Mouse (Mus musculus): Measurements from ENCODE around the gene Pomgnt1. TPM values are rescaled to one million over a fixed set of nuclear protein-coding genes. Genes with fewer than 3 reads are reported as not detected.

The Pomgnt1 gene
- polyA plus RNA-seq, 1 experiment from 2014 or later = 67.7 TPM

DNA sequence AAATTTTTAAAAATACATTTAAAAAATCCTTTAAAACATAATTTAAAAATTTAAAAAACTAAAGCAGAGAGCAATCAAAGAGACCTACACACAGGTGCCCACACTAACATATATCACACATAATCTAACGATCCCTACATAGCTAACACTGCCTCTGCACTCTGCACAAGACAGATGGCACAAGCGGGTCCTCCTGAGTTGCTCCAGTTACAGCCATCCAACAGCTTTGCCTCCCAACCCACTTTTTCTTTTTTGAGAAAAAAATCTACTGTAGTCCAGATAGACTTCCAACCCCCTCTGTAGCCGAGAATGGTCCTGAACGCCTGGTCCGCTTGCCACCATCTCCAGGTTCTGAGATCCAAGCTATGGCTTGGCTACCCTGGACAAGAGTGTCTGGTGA is 18.4 kb upstream of the Pomgnt1 start:
- WGBS = 96% methylated on average over 5 of the region's 5 CpGs
- Histone ChIP-seq H3K9me3 (replicated peaks) (no peaks in the 10 kb centered on the region), H3K4me1 (no peaks in the 10 kb centered on the region), H3K4me3 (no peak overlapping the region), H3K36me3 (peaks cover 95% of the 10 kb centered on the region), H3K27ac (no peak overlapping the region), H3K27me3 (ENCODE audit: low read depth, poor library complexity, severe bottlenecking) (no peaks in the 10 kb centered on the region)
- no peak for DNase-seq (ENCODE audit: low spot score)

DNA sequence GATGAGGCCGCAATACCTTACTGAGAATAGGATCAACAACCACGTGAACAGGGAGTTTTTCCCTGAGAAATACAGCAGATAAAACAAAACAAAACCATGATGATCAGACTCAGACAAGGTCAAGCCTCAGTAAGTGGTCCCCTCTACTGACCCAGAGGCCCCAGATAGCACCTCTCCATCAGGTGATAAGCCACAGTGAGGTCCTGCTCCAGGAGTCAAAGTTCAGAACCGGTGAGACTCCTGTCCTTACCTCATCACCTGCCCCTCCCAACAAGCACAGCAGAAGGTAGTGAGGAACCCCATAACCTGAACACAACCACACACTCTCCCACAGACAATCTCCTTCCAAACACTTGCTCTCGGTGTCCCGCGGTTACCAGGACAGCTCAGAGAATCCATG is 12.9 kb upstream of the Pomgnt1 start:
- Histone ChIP-seq H3K4me1 (no peaks in the 10 kb centered on the region), H3K9me3 (replicated peaks) (no peaks in the 10 kb centered on the region), H3K27me3 (ENCODE audit: low read depth, poor library complexity, severe bottlenecking) (no peaks in the 10 kb centered on the region), H3K4me3 (no peak overlapping the region), H3K27ac (no peak overlapping the region), H3K36me3 (peaks cover 94% of the 10 kb centered on the region)
- no peak for DNase-seq (ENCODE audit: low spot score)
- WGBS = 92% methylated on average over 6 of the region's 6 CpGs

DNA sequence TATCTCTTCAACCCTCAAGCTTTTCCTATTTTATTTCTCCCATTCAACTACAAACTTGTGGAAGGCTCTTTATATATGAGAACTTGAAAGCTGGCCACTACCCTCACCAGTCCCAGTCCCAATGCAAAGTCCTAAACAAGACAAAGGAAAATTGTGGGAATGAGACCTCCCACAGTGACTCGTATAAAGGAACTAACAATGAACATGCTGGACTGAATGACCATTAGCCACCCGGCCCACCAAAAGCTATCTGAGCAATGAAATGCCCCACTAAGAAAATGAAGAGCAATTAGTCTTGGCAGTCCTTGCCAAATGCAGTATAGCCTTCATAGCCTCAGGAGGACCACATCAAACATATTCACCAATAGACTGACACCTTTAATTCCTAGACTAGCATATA is 12.2 kb upstream of the Pomgnt1 start:
- H3K4me3 ChIP-seq = no peak overlapping the region
- no peaks in the 10 kb centered on the region for H3K4me1 ChIP-seq
- no peaks in the 10 kb centered on the region for H3K27me3 ChIP-seq (ENCODE audit: low read depth, poor library complexity, severe bottlenecking)
- H3K36me3 ChIP-seq = peaks cover 96% of the 10 kb centered on the region
- WGBS = 86% methylated on average over 2 of the region's 2 CpGs
- no peak for DNase-seq (ENCODE audit: low spot score)
- no peaks in the 10 kb centered on the region for H3K9me3 ChIP-seq (replicated peaks)
- H3K27ac ChIP-seq = no peak overlapping the region

DNA sequence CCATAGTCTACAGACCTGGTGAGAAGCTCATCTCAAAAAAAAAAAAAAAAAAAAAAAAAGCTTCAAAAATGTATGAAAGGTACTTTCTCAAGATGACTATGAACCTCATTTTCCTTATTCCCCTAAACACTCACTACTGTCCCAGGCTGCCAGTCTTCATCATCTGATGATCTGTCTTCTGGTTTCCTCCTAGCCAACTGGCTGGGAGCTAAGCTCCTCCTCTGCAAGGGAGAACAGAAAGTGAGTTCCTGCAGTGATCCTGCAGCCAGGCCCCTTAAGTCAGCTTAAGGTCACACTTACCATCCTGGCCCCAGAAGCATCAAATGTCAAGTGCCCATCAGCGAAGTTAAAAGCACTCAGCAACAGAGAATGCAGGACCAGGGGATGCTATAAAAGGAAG is 878 bp upstream of the Pomgnt1 start:
- Histone ChIP-seq H3K27ac (peak overlapping the region; percentile 82), H3K9me3 (replicated peaks) (no peaks in the 10 kb centered on the region), H3K27me3 (ENCODE audit: low read depth, poor library complexity, severe bottlenecking) (no peaks in the 10 kb centered on the region), H3K36me3 (peaks cover 32% of the 10 kb centered on the region), H3K4me1 (peaks cover 19% of the 10 kb centered on the region), H3K4me3 (peak overlapping the region; percentile 75)
- WGBS = 4% methylated on average over 1 of the region's 1 CpGs
- DNase-seq (ENCODE audit: low spot score) = no peak

DNA sequence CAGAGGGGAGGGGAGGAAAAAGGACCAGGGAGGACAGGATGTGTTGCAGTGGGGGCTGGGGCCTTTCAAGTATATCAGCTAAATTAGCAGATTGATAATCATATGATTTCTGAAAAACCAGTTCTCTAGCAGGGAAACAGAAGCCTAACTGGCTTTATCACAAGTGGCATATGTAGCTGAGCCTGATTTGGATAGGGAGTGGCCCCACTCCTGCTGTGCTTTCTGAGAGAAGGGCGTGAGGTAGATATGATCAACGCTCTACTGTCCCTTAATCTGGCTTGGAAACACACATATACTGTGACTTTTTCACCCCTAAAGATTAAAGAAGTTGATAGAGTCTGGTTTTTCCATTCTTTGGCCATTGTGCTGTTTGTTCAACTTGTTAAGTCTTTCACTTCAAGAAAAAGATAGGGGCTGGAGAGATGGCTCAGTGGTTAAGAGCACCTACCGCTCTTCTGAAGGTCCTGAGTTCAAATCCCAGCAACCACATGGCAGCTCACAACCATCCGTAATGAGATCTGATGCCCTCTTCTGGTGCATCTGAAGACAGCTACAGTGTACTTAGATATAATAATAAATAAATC is 2.3 kb downstream of the Pomgnt1 start:
- Histone ChIP-seq H3K27ac (no peak overlapping the region), H3K9me3 (replicated peaks) (no peaks in the 10 kb centered on the region), H3K4me1 (peaks cover 19% of the 10 kb centered on the region), H3K4me3 (no peak overlapping the region), H3K36me3 (peaks cover 10% of the 10 kb centered on the region), H3K27me3 (ENCODE audit: low read depth, poor library complexity, severe bottlenecking) (no peaks in the 10 kb centered on the region)
- WGBS = 94% methylated on average over 4 of the region's 4 CpGs
- DNase-seq (ENCODE audit: low spot score) = no peak

DNA sequence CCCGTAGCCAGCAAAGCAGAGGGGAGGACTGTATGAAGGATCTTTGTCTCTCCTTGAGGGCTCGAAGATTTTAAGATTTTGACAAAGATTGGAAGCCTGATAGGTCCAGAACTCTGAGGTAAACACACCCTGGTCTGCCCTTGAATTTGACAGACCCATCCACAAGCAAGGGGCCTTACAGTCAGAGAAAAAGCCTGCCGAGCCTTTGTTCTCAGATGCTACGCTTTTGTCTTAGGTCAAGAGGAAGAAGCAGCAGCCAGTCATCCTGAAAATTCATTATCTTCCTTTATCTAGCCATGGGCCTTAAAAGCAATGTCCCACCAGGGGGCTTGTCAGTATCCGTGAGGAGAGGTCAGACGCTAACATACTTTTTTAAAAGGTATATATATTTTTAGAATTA is 4.3 kb downstream of the Pomgnt1 start:
- WGBS = 81% methylated on average over 6 of the region's 6 CpGs
- H3K9me3 ChIP-seq (replicated peaks) = no peaks in the 10 kb centered on the region
- H3K27ac ChIP-seq = no peak overlapping the region
- no peak overlapping the region for H3K4me3 ChIP-seq
- DNase-seq (ENCODE audit: low spot score) = no peak
- H3K27me3 ChIP-seq (ENCODE audit: low read depth, poor library complexity, severe bottlenecking) = no peaks in the 10 kb centered on the region
- H3K36me3 ChIP-seq = peaks cover 8% of the 10 kb centered on the region; the same call in 1 of the 2 replicates
- H3K4me1 ChIP-seq = peaks cover 12% of the 10 kb centered on the region

DNA sequence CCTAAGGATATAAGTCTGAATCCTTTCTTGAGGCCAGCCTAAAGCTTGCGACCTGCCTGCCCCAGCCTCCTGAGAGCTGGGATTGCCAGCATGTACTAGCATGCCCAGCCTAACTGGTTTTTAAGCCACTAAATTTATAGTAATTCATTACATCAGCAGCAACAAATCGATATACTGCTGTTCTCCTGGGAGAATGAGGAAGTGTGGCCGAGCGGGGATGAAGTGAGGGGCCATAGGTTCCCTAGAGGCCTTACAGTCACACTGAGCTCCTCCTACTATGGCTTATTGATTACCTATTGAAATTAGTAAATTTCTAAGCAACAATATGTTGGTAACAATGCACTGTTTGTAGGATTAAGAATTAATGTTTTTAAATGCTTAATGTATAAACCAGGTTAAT is 9.5 kb downstream of the Pomgnt1 start:
- no peak for DNase-seq (ENCODE audit: low spot score)
- Histone ChIP-seq H3K9me3 (replicated peaks) (no peaks in the 10 kb centered on the region), H3K4me3 (no peak overlapping the region), H3K36me3 (peaks cover 8% of the 10 kb centered on the region; the same call in 1 of the 2 replicates), H3K27ac (no peak overlapping the region), H3K27me3 (ENCODE audit: low read depth, poor library complexity, severe bottlenecking) (no peaks in the 10 kb centered on the region), H3K4me1 (no peaks in the 10 kb centered on the region)
- WGBS = 87% methylated on average over 4 of the region's 4 CpGs

DNA sequence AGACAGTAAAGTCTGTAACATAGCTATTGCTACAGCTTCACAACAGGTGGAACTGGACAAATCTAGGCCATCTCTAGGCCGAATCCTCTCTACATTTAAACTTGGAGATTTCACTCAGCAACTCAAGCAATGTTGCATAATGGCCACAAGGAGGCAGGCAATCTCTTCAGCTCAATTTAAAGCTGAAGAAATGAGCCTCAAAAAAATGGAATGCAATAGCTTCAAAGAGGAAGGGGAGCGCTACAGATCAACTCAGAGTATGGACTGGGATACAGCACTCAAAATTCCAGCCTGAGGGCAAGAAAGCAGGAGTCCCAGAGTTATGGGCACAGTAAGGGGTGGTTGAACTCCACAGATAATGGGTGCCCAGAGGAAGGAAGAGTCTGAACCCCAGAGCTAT is 11.3 kb downstream of the Pomgnt1 start:
- H3K4me1 ChIP-seq = no peaks in the 10 kb centered on the region
- no peaks in the 10 kb centered on the region for H3K9me3 ChIP-seq (replicated peaks)
- H3K36me3 ChIP-seq = peaks cover 8% of the 10 kb centered on the region; the same call in 1 of the 2 replicates
- no peak overlapping the region for H3K4me3 ChIP-seq
- WGBS = 58% methylated on average over 2 of the region's 2 CpGs
- no peak overlapping the region for H3K27ac ChIP-seq
- DNase-seq (ENCODE audit: low spot score) = no peak
- H3K27me3 ChIP-seq (ENCODE audit: low read depth, poor library complexity, severe bottlenecking) = no peaks in the 10 kb centered on the region

DNA sequence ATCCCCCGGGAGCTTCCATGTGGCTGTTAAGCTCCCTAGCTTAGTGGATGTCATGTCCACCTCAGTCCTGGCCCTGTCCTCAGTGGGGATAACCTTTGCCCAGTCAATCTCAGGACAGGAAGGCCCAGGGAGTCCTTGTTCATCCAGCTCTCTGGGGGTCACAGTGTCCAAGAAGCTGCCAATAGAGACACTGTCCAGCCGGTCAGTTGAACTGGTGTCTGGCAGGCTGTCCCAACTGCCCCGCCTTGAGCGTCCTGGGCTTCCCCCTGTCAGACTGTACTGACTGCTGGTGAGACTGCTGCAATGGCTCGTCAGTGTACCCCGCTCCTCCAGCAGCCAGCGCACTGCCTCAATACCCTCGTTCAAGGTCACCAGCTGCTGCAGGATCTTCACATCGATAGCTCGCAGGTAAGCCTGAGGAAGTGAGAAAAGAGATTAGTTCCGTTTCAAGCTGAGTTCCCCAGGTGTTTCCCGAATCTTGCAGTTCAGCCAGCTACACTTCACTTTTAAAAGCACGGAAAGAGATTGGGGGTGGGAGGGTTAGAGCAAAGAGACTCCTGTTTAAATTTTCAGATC is 13.9 kb downstream of the Pomgnt1 start:
- H3K9me3 ChIP-seq (replicated peaks) = no peaks in the 10 kb centered on the region
- no peak for DNase-seq (ENCODE audit: low spot score)
- 49% methylated on average over 13 of the region's 13 CpGs for WGBS
- H3K27ac ChIP-seq = no peak overlapping the region
- no peaks in the 10 kb centered on the region for H3K36me3 ChIP-seq
- no peaks in the 10 kb centered on the region for H3K4me1 ChIP-seq
- peaks cover 12% of the 10 kb centered on the region for H3K27me3 ChIP-seq (ENCODE audit: low read depth, poor library complexity, severe bottlenecking)
- H3K4me3 ChIP-seq = no peak overlapping the region

DNA sequence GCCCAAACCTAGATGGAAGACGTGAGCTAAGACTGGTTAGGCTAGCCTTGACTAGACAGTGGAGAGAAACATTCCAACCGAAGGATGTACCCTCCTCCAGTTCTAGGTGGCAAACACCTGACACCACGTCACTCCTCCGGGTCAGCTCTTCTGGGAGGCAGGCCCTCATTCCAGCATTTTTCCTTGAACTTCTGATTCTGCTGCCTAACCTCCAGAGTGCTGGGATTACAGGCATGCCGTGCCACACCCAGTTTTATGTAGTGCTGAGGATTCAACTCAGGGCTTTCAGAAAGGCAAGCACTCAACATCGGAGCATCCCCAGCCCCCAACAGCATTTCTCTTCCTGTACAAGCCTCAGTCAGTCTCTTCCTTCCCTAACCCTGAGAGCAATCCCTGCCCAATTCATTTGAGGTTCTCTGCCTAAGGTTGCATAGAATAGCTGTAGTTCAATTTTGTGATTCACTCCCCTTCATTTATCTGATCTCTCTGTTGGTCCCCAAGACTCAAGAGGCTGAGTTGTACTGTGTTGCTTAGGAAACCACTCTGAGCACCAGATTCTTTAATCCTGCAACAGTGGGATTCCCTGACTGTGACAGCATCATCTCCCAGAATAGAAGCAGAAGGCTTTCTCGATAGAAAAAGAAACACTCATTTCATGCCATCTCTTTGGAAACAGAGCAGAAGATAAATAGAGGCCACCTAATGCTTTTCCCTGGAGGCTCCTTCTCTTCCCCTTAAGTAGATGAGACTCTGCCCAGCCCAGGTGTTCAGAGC is 17.3 kb downstream of the Pomgnt1 start:
- Histone ChIP-seq H3K4me1 (peaks cover 21% of the 10 kb centered on the region), H3K36me3 (no peaks in the 10 kb centered on the region)

DNA sequence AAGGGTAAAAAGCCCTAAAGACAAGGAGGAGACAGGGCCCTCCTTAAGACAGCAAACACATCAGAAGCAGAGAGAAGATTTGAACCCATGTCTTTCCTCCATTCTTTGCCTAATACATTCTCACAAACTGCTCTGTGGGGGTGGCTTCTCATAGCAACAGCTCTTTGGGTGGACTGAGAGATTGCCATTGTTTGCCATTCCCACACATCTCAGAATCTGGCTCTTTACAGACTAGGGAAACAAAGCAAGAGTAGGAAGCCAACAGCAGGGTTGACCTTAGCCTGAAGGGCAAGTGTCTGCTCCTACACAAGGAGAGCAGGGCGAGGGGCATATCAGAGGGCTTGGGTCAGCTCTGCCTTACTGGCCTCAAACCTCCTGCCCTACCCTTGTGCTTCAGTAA is 18.1 kb downstream of the Pomgnt1 start:
- no peak for DNase-seq (ENCODE audit: low spot score)
- WGBS = 88% methylated on average over 1 of the region's 1 CpGs
- peaks cover 31% of the 10 kb centered on the region for H3K27me3 ChIP-seq (ENCODE audit: low read depth, poor library complexity, severe bottlenecking)
- no peaks in the 10 kb centered on the region for H3K9me3 ChIP-seq (replicated peaks)
- H3K27ac ChIP-seq = no peak overlapping the region
- peaks cover 21% of the 10 kb centered on the region for H3K4me1 ChIP-seq
- no peaks in the 10 kb centered on the region for H3K36me3 ChIP-seq
- H3K4me3 ChIP-seq = no peak overlapping the region

More for the DNA sequence above, 17.3 kb downstream of the Pomgnt1 start:
- Histone ChIP-seq H3K27me3 (ENCODE audit: low read depth, poor library complexity, severe bottlenecking) (peaks cover 31% of the 10 kb centered on the region), H3K9me3 (replicated peaks) (no peaks in the 10 kb centered on the region), H3K27ac (no peak overlapping the region), H3K4me3 (no peak overlapping the region)
- WGBS = 86% methylated on average over 7 of the region's 7 CpGs
- DNase-seq (ENCODE audit: low spot score) = no peak

DNA sequence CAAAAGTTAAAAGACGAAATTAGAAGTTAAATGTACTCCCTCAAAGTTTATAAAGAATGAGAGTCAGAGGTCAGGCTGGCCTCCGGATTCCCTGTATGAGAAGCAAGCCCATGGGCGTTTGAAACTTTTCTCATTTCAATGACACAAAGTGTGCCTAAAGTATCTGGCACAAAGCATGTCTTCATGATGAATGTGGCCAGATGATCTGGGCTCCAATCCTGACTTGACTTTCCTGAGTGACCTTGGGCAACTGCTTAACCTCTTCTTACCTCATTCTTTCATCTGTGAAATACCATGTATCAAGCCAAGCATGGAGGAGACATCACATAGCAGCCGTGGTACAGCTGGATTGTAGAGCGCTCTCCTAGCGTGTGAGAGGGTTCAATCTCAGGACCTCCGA is 18.6 kb downstream of the Pomgnt1 start:
- no peaks in the 10 kb centered on the region for H3K9me3 ChIP-seq (replicated peaks)
- WGBS = 84% methylated on average over 7 of the region's 7 CpGs
- no peak overlapping the region for H3K27ac ChIP-seq
- peaks cover 21% of the 10 kb centered on the region for H3K4me1 ChIP-seq
- no peak for DNase-seq (ENCODE audit: low spot score)
- H3K36me3 ChIP-seq = no peaks in the 10 kb centered on the region
- H3K27me3 ChIP-seq (ENCODE audit: low read depth, poor library complexity, severe bottlenecking) = peaks cover 31% of the 10 kb centered on the region
- no peak overlapping the region for H3K4me3 ChIP-seq

DNA sequence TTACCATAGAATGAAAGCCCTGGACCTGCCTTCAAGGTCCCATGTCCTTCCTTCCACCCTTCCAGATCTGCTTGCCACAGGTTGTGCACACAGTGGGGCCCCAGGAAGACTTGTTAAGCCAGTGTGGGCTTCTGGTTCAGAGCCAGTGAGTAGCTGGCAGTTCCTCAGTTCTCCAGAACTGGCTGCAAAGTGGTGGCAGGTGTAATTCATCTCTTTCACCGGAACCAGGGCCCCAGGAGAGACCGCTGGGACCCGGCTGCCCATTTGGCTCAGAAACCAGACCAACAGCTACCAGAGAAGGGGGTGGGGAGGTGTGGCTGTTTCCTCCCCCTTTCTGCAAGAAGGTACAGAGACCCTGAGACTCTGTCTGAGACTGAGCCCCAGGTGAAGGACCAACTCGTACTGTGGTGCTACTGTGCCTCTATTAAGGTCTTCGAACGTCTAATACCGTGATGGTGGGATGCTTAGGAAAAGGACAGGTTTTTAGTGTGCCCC is 19.7 kb downstream of the Pomgnt1 start:
- Histone ChIP-seq H3K27ac (no peak overlapping the region), H3K27me3 (ENCODE audit: low read depth, poor library complexity, severe bottlenecking) (peaks cover 31% of the 10 kb centered on the region), H3K4me3 (peak overlapping the region; percentile 82), H3K36me3 (no peaks in the 10 kb centered on the region), H3K9me3 (replicated peaks) (no peaks in the 10 kb centered on the region), H3K4me1 (peaks cover 21% of the 10 kb centered on the region)
- no peak for DNase-seq (ENCODE audit: low spot score)
- WGBS = 7% methylated on average over 7 of the region's 7 CpGs
